Mouse (Mus musculus): ENCODE results near the gene Tut7. TPM values are rescaled to one million over a fixed set of nuclear protein-coding genes. Genes with fewer than 3 reads are reported as not detected.
"Not testable (repeated sequence)": the region's sequence is repeated elsewhere in the genome, so short reads cannot be mapped to it uniquely, and the experiment has no call there.

Tut7 gene
- total RNA-seq, 4 experiments from 2014 or later: 68.7 to 86.7 (median 74.9) TPM

DNA sequence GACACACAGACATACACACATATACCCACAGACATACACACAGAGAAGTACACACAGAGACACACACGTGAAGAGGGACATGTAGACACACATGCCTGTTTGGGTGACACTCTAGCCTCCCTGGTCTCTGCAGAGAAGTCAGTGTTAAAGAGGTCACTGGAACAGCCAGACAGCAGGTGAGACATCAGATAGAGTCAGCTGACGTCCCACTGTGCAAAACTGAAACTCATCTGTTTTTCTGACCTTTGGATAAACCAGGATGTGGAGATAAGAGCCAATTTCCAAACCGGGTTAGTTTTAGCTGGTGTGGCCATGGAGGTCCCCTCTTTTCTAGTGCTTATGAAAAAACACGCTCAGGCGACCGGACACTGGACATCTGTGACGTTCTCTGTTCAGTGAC is 9.5 kb upstream of the Tut7 start:
- no peak for DNase-seq

DNA sequence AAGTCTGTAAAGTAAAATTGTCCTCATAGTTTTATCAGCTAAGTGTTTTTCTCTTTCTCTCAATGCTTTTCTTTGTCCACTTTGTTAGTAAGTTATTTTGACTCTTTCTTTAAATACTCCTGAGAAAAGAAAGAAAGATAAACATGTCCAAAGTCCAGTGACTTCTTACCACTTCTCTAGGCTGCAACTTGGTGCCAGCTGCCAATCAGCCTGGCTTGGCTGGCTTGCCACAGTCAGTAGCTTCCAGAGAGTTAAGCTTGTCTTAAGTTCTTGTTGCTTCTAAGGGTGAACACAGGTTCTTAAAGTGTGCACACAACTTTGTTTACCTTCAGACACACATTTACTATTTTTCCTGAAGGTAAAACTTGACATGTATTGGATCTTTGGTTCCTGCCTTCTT is 3.0 kb upstream of the Tut7 start:
- no peak for DNase-seq

DNA sequence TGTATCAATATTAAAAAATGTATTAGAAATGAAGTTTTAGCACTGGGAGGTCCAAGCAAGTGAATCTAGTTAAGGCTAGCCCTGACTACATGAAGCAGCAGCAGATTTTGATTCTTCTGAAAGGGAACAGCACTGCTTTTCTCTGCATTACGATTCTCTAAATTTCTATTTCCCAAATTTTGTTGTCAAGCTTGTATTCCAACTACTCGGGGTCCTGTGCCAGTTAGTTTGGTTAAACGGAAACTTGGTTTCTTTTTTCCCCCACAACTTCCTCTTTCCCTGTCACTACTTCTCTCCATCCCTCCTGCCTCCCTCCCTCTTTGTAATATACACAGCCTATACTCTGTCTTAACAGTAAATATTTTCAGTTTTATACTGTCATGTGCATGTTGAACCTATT is 2.1 kb downstream of the Tut7 start:
- no peak for DNase-seq

DNA sequence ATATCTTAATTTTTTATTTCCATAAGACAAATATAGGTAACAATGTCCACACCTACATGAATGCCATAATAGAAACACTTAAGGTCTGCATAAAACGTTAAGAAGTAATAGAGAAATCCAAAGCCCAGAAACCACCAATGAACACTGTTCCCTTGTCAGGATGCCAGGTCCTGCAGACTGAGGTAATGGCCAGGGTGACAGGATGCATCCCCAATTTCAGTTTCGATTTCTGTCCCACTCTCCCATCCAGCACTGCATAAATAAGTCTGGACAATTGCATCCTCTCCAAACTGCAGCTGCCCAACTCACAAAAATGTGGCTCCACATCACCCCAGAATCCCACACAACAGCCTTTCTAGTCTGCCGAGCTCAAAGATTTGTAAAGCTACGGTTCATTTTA is 2.8 kb downstream of the Tut7 start:
- DNase-seq: no peak

DNA sequence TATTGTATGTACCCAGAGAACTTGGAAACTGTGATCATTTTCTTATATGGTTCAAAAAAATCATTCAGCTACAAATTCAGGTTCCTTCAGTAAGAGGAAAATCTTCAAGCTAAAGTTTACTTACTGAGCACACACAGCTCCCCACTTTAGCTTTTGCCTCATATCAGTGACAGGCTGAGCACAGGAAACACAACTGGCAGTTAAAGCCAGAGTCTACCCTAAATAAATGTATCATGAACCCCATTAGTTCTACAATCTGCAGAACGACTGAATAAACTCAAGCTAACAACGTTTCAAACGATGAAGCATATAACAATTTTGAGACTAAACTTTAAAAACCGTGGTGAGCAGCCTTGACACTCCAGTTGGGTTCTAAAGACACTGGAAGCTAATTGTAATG is 5.6 kb downstream of the Tut7 start:
- no peak for DNase-seq

DNA sequence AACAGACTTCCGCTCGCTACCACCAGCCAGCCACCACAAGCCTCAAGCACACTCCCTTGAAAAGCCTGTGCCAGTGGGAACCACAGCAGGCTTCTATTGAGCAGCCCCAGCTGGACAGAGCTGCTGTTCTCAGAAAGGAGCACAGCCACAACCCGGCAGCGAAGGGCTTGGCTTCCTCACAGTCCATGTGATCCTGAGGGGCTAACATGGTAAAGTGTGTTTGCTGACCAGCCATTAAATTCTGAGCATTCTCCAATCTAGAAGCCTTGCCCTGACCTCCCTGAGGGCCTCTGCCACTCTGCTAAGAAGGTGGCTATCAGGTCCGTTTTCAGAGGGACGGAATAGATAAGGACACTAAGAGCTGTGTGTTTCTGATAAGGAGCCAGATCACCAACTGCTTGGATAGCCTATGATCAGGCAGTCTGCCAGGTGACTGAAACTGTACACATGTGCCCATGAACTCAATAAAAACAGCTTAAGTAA is 8.8 kb downstream of the Tut7 start:
- DNase-seq: no peak

DNA sequence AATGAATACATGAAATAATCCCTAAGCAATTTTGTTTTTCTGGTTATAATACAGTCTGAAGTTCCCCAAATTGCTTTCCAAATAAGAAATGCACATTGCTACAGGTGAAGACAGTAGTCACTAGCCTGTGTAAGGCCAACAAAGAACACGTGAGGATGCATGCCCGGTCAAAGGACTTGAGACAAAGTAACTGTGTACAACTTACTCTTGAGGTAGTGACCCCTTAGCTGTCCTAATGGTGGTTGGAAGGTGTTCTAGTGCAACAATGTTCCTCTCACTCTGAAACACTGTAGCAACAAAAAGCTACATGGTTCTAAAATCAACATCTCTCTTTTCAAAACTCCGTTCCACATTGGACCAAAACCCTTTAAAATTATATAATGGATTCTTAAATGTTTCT is 11.4 kb downstream of the Tut7 start:
- DNase-seq: no peak

DNA sequence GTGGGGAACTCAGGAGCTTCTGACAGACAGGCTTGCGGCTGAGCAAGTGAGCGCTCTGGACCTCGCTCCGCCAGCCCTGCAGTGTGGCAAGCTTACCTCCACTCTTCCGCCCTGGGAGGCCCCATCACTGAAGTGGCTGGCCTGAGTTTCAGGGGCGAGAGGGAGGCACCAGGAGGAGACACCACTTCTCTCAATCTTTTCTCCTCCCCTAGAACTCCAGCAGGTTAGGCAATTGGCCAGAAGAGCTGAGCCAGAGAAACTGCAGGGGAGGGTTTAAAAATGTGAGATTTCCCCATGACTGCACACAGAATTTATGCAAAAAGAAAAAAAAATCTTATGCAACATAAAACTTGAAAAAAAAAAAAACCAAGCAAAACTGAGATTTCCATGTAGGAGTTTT is 21.9 kb downstream of the Tut7 start:
- no peak for DNase-seq

DNA sequence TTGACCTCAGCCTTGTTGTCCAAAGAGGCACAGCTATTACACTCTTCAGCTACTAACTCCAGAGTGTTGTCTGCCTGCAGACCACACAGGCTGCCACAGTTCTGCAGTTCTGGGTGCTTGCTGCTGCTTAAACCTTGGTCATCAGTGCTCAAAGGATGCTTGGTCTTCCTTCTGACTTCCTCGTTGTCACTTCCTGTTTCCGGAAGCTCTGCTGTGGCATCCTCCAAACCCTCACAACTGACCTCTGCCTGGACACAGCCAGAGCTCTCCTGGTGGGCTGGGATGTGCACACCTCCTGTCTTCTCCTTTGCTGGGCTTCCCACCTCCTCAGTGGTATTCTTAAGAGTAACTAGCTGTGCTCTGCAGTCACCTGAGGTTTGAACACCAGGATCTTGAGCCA is 22.9 kb downstream of the Tut7 start:
- DNase-seq: no peak

DNA sequence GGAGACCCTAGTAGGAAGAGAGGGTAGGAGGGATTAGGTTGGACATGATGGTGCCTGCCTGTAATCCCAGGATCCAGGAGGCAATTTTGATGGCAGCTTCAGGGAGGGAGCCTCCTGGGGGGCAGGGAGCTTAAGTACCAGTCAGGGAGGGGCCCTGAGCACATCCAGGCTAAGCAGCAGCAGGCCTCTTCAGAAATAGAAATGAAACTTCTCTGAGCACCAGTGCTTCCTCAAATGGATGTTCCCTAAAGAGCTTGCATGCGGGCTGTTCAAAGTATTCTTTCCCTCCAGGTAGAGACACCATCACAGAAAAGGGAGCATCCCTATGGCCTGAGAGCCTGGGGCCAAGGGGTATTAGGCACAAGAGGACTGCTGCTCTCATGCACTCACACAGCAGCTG is 24.6 kb downstream of the Tut7 start:
- no peak for DNase-seq

DNA sequence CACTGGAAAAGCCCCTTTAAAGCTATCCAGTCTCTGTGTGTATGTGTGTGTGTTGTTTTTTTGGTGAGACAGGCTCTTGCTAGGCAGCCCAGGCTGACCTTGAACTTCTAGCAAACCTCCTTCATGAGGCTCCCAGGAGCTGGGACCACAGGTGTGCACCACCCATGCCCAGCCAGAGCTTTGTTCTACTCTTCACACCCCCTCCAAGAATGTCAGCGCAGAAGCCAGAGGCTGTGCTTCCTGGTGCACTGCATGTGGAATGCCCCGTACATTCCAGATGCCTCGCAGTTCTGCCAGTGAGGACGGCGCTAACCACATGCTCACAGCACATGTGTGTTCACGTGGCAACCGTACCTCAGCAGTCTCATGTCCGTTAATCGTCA is 26.5 kb downstream of the Tut7 start:
- no peak for DNase-seq

DNA sequence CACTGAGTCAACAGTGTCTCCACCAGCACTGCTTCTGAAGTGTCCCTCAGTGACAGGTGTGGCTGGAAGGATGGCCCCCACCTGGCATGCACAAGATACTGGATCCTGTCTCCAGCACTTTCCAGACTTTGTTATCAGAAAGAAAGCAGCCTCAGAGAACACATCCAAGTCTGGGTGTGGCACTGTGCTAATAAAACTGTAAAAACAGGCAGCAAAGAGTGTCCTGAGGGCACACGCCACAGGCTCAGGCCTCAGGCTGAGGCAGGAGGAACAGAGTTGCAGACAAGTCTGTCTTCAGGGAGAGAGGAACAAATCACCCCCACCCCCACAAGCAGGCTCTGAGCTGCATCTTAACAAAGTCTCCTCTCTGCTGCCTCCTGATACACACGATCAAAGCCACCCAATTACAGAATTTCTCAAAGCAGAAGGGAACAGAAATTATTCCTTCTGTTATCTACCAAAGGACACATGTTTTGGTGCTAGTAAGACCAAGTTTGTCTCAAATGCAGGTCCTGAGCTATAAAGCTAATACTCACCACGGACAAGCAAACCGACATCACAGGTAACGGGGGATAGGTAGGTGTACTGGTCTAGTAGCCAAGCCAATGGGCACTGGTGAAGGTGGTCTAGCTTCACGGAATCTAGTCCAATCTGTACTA is 27.0 kb downstream of the Tut7 start:
- DNase-seq: no peak

DNA sequence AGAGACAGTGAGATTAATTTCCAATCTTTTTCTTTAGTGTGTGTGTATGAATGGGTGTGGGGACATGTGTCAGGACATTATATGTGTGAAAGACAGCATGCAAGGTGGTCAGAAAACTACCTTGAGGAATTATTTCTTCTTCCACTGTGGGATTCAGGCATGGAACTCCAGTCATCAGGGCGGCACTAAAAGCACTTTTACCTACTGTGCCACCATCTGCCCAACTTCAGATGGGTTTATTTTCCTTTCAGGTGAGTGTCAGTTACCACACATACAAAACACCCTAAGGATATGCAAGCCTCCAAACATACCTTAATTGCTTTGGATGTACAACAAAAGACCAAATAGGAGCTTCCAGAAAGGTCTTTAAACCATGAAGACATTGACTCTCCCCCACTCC is 28.2 kb downstream of the Tut7 start:
- DNase-seq: no peak

DNA sequence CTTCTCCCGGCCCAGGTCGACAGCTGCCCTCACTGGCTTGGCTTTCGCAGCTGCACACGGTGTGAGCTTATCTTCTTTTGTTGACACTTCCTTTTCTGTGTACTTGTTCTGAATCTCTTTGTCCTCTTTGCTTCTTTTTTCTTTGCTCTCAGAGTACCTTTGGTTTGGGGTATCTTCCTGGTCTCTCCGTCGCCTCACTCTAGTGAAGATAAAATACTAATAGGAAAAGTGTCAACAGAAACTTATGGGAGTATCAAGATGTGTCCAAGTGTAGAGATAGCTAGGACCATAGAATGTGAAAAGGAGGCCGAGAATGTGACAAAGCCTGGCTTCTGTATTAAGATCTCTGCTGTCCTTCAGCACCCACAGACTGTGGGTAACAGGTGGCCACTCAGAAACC is 40.8 kb downstream of the Tut7 start, which contains the start of gene Gm49354:
TSS of gene Gm49354 (minus strand) at position 101 of the 400 bp plus-strand sequence.
- DNase-seq: no peak

DNA sequence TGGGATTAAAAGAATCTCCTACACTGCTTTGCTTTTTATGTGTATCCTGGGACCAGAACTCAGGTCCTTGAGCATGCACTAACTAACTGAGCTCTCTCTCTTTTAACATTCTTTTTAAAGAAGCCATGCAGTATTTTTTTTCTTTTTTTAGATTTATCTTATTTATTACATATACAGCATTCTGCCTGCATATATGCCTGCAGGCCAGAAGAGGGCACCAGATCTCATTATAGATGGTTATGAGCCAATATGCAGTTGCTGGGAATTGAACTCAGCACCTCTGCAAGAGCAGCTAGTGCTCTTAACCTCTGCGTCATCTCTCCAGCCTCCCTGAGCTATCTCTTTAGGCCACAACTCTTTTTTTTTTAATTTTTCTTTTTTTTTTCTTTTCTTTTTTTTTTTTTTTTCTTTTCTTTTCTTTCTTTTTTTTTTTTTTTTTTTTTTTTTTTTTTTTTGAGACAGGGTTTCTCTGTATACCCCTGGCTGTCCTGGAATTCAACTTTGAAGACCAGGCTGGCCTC is 43.1 kb downstream of the Tut7 start:
- not testable (repeated sequence) for DNase-seq

DNA sequence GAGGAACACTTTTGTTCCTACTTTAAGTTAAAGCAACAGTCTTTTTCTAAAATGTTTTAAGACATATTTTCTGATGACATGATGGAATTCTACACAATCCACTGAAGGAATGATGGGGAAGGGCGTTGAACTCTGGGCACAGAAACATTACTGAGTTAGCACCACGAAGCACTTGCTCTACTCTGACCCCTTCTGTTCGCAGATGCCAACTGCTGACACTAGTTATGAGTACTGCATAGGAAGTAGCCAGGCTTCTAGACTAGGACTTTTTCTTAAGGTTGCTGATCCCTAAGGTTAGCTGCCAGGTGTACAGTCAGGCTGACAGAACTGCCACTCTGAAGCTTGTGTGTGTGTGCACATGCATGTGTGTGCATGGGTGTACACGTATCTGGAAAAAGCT is 43.7 kb downstream of the Tut7 start:
- DNase-seq: no peak

DNA sequence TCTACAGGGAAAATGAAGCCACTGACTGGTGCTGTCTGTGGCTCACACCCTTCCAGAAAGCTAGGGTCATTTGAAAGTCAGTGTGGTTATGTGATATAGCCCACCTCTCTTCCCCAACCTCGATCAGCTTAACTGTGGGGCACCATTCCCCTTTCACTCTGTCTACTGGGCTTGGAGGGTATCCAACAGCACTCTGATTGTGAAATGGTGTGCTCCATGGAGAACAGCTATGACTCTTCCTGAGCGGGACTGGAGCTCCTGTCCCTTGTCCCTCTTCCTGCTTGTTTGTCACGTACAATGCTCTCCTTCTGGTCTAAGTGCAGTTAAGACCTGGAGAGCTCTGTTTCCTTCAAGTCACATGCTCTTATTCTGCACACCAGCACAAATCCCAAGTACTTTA is 47.8 kb downstream of the Tut7 start:
- no peak for DNase-seq

DNA sequence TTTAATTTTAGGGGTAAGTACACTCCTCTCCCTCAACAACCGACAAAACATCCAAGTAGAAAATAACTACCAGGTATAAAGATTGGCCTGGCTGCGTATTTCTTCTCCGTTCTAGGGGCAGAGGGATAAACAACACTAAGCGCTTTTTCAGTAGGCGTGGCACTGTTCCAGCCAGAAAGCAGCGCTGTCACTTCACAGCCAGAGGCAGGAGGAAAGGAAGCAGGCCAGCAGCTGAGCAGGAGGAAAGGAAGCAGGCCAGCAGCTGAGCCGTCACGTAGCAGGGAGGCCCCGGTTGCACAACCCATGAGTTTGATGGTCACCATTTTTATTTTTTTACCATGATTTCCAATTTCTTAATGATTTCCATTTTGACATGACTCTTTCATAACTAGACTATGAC is 51.7 kb downstream of the Tut7 start:
- DNase-seq: peak; percentile 71

DNA sequence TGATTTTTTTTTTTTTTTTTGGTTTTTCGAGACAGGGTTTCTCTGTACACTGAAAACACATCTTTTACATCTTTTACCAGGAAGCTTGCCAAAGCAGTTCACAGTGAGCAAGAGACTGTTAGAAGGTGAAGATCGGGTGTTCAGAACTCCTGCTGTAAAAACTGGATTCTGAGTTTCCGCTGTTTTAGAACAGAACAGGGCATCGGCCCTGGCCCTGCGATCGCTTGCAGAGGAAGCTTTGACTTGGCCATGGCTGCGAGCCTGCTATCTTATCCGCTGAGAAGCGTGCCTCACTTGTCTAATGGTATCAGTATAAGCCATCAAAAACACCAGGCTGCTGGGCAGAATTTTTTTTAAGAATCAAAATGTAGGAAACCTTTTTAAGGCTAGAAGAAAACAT is 52.1 kb downstream of the Tut7 start:
- no peak for DNase-seq

DNA sequence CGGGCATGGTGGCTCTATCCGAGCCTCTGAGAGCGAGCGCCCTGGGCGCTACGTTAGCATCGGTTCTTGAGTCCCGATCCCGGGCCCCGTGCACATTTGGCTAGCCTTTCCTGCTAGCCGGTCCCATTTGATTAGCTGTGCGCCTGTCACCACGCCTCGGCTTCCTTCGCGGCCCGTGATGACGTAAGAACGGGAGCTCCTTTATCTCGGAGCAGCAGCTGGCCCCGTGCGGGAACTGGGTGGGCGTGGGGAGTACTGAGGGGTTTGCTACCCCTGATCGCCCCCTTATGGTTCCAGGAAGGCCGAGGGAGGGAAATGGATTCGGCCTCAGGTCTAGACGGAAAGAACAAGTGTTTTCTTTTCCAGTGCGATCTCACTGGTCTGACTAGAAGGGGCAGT is 52.8 kb downstream of the Tut7 start:
- peak; percentile 85 for DNase-seq

DNA sequence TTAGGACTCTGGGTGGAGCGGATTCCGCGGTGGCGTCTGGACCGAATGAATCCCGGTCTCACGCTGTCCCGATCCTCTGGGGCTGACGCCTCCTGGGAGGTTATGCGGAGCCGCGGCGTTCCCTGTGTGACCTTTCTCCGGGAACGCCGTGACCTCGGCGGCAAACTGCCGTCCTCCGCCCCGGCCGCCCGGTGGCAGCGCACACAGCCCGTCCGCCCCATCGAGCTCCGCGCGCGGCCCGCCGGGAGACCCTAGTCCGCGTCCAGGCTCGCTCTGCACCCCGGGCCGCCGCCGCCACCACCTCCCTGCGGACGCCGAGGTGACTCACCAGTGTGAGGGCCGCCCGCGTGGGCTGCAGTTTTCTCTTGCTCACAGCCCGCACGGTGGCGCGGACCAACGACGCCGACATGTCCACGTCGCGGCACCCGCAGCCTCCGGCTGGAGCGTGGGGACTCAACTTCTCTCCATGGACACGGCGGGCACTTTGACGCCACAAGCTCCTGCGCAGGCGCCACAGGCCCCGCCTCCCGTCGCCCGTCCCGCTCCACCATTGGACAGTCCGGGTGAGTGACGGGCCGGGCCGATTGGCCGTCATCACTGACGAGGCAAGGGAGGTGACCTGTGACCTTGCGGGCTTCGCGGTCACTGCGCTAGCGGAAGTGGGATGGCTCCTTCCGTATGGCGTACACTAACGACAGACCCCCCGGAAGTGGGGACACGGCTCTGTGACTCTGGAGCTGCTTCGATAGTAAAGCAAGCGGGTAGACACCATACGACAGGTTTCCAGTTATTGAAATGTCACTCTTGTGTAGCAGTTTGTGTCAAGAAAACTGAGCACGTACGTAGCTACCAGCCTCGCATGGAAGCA is 53.4 kb downstream of the Tut7 start, which contains the start of gene Isca1:
TSS of gene Isca1 (minus strand) at position 515 of the 868 bp plus-strand sequence.
- DNase-seq: peak; percentile 98

DNA sequence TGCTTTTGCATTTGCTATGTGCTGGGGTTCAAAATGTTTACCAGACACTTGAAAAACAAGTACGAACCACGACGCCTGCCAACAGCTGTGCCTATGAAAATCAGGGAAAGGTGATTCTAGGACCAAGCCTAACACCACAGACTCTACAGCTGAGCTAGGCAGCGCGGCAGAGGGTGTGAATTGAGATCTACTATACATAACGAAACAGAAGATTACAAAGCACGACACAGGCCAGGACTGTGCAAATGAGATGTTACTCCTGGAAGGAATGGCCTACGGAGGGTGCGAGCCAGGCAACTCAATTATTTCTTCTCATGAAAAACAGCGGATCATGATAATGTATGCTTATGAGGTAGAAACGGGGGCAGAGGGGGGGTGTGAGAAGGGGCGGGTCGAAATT is 54.4 kb downstream of the Tut7 start:
- no peak for DNase-seq

DNA sequence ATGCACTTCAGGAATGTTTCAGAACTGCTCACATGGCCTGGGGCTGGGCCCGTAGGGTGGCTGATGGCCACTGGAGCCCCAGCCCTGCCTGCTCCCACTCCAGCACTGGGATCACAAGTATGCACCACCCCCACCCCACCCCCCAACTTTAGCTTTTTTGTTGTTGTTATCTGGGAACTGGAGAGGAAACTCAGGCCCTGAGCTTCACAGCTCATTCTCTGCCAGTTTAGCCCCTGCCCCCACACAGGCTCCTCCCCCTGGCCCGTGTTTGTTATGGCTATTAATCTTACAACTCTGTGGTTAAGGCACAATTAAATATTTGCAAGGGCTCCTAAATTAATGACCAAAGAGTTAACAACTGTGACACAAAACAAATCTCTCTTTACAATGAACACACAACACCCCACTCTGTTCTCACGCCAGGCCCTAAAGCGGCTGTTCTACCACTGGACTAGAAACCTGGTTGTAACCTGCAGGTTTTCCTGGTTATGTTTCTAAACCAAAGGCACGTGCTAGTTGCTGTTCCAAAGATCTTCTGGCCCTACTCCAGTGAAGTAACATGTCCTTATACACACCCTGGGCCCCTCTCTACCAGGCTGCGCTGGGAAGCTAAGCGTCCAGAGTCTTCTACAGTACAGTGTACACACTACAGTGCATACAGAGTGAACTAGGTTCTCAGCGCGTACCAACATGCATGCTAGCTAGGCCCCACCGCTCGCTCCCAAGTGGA is 56.0 kb downstream of the Tut7 start:
- no peak for DNase-seq
